Mouse (Mus musculus): ENCODE measurements around the gene Tmsb4x.

GRCm38 (mm10) chrX:167167282-167167681 lies 41.8 kb downstream of the Tmsb4x start:
- TF ChIP-seq GATA1 (IDR thresholded peaks at IDR 0.05; ENCODE audit: borderline replicate concordance, low read length) = no peak
- TF ChIP-seq FLI1 (IDR thresholded peaks at IDR 0.05; ENCODE audit: low read length) = no peak
